Mouse (Mus musculus): ENCODE measurements around the gene Cfap45.

Gene Cfap45

DNA sequence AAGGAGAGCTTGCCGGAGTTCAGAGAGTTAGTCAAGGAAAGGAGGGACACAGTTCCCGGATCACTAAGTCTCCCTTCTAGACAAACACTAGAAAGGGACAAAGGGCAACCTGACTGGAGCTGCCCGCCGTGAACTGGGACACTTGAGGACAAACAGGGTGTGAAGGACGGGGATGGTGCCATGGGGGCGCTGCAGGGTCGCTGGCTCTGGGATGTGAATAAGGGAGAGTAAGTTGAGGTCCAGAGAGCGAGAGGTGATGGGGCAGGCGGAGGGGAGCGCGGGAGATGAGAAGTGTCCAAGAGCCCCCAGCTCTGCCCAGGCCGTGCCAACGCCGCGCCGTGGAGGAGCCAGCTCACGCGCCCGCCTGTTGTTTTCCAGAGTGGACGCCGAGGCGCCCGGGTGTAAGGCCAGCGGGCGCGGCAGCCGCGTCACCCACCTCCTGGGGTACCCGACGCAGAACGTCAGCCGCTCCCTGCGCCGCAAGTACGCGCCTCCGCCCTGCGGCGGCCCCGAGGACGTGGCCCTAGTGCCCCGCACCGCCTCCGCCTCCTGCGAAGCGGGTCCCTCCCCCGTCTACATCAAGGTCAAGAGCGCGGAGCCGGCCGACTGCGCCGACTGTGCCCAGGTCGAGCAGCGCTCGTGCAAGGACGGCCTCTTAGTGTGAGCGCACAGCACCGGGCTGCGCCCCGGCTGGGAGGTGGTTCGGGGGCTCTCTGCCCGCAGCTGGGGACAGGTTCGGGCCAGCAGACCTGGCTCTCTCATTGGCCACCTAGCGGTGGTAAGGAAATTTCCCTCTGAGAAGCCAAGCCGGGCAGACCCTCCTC, 42.3 kb downstream of the Cfap45 start:
- DNase-seq (ENCODE audit: low read depth, low spot score), result peak; percentile 88

DNA sequence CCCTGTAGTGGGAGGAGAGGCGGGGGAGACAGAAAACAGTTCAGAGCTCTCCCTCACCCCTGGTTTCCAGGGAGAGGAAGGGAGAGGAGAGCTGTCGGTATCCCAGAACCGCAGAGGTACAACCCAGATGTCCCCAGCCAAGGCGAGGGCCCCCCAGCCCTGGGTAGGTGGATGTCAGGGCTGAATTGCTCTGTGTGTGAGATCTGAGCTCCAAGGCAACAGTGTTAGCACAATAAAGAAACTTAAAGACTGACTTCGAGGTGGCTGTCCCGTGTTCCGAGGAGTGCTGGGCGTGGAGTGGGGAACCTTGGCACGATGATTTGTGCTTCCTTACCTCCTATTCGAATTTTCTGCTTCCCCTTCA, 42.8 kb downstream of the Cfap45 start:
- DNase-seq (ENCODE audit: low read depth, low spot score), result no peak

DNA sequence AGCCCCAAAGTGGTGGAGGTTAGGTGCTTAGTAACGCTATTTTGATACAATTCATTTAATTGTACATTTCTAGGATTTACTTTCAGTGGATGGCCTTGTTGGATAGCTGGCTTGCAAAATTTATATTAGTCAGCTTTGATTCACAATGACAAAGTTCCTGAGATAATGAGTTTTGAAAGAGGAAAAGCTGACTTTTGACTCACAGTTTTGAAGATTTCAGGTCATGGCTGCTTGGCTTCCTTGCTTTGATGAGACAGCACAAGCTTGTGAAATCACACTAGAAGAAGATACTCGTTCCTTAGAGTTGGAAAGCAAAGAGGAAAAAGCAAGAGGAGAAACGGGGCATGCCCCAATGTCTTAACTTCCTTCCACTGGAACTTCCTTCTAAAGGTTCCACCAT, 45.5 kb downstream of the Cfap45 start:
- DNase-seq (ENCODE audit: low read depth, low spot score), result no peak

DNA sequence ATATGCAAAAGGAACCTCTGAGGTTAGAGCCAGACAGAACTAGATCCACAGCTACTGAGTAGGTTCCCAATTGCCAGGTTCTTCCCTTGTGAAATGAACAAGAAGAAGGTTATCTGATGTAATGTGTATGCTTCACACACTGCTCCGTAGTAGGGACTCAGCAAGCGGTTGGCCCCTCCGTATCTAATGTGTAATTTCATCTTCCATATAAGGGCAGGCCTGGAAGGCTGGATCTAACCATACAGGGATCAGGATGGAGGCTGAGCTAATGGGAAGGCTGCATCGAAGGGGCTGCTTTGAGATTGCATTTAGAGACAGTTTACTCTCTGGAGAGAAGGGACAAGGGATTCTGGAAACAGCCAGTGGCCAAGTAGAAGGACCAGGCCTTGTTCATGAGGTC, 47.2 kb downstream of the Cfap45 start:
- no peak for DNase-seq (ENCODE audit: low read depth, low spot score)

DNA sequence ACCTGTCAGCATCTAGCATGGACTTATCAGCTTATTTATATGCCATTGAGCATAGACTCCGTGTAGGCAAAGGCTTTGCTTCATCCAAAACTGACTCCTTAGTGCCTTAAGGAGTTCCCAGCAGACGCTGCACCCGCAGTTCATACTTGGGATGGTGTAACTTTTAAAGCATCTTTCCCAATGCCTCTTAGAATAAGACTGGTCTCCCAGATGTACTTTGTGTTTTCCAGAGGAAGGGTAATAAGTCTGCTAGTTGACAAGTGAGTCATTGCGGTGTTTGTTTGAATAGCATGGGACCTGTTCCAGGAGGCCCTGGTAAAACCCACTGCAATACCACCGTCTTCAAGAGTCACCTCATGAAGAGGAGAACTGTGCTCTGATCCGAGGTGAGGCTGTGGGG, 59.5 kb downstream of the Cfap45 start:
- no peak for DNase-seq (ENCODE audit: low read depth, low spot score)

DNA sequence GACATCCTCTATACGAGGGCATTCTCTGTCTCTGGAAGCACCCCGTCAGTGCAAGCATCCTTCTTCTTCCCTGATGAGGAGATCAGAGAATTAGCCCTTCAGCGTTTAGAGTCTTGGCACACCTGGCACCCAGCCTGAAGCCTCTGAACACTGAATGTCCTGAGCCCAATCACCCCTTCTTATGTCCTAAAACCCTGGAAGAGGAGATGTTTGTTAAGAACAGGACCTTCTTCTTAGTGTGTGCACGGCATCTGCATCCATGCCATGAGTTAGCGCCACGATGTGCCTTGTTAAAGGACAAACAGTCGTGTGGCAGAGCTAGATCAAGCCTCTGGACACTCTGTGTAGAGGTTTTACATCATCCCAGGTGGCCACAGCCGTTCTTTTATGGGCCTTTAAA, 61.8 kb downstream of the Cfap45 start:
- DNase-seq (ENCODE audit: low read depth, low spot score), result no peak

DNA sequence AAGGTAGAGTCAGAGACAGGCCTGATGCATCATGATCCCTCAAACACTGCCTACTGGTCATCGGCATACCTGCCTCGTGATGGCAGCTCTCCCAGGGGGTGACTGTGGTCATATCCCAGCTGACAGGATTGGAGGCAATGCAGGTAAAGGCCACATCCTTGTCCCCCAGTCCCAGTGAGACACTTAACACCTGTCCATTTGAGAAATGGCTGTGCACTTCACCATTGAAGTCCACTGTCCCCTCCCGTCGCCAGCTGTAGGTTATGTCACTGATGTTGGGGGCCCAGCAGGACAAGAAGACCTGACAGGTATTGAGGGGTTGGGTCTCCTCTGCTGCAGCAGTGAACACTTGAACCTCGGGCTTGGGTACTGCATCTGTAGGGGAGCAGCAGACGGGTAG, 63.7 kb downstream of the Cfap45 start:
- no peak for DNase-seq (ENCODE audit: low read depth, low spot score)

DNA sequence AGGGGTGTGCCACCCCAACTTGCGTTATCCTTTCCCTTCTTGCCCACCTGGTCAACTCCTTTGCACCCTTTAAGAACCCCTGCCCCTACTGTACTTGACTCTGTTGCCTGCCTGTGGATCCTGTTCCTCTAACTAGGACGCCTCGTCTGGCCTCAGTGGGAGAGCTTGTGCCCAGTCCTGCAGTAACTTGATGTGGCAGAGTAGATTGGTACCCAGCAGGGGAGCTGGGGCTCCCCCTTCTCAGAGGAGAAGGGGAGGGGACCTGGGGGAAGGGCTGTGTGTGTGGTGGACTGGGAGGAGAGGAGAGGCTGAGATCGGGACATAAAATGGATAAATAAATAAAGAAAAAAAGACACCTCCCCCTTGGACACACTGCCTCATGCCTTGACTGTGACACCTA, 64.4 kb downstream of the Cfap45 start:
- DNase-seq (ENCODE audit: low read depth, low spot score), result no peak

DNA sequence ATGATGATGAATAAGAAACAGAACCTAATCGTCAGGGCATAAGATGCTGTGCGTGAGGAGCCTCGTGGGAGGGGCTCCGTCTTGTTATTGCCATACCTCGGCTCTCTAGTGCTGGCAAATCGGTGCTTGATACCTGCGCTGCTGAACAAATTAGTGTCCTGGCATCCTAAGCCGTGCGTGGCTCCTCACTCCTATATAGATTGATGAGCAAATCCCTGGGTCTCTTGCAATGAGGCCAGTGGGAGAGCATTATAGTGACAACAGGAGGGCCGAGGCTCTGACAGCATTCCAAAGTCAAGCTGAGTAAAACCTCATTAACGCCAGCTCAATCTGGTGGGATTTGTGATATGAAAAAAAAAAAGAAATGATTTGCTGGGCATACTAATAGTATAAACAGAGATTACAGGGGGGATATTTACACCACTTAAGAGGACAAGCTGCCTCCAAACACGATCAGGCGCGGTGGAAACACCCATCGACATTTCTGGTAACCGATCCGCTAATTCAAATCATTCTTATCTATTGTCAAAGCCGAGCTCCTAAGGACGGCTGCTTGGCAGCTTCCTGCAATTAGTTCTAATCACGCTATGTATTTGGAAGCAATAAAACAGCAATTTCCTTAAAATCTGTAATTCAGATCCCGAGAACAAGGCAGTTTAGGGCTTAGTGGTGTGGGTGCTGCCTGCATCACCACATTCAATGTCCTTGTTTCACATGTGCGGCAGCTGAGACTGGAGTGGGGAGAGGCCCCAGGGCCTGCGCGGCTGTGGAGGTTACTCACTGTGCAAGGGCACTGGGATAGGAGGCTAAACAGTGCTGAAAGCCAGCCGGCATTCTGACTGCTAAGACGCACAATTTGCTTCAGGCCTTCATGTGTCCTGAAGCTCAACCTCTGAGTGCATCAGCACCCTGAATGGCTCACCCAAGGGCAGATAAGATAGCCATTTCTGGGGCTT, 65.3 kb downstream of the Cfap45 start:
- DNase-seq (ENCODE audit: low read depth, low spot score), result no peak

DNA sequence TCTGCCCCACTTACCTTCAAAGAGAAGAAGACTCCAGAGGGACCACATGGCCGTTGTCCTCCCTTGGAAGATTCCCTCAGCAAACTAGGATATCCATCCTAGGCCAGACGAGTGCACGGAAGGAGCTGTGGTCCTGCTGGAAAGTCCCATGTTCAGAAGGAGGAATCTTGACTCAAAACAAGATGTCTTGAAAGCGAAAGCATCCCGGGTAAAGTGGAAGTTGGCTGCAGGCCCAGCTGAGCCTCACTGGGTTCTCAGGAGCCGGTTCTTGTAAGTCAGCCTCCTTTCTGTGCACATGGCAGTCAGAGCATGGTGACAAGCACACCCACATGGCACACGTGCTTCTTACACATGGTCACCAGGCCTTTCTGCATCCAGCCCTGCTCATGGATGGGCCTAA, 69.8 kb downstream of the Cfap45 start, which contains the start of gene Slamf8:
Gene Slamf8 (minus strand): TSS at position 184 of the 400 bp plus-strand sequence.
- DNase-seq (ENCODE audit: low read depth, low spot score), result no peak

DNA sequence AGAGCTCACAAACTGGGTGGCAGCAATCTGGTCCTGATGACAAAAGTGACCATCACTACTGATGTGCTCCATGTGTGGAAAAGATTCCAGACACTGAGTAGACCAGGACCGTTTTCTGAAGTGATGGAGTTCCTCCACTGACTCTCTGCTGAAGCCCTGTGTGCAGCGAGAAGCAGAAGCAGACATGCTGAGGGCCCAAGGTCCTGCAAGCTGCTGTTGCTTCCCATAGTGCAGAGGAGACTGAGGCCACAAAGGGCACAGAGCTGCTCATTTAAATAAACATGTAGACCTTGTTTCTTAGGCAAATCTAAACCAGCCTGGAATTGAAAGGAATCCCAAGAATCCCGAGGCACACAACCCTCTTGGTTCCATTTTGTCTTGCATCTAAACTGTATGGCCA, 72.7 kb downstream of the Cfap45 start:
- no peak for DNase-seq (ENCODE audit: low read depth, low spot score)

DNA sequence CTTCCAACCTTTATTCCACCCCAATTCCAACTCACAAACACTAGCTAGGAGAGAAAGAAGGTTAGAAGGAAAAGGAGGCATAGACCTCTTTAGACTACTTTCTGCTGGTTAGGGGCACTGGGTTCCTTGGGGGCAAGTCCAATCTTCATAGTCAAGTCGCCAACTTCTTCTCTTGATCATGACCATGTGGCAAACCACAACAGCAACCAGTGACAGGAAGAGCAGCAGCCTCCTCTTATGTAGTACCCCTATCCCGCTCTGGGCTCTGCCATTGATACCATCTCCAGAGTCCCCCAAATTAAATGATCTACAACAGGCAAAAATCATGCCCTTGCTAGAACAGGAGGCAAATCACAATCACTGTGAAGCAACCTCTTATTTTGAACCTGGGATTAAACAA, 73.4 kb downstream of the Cfap45 start:
- no peak for DNase-seq (ENCODE audit: low read depth, low spot score)

DNA sequence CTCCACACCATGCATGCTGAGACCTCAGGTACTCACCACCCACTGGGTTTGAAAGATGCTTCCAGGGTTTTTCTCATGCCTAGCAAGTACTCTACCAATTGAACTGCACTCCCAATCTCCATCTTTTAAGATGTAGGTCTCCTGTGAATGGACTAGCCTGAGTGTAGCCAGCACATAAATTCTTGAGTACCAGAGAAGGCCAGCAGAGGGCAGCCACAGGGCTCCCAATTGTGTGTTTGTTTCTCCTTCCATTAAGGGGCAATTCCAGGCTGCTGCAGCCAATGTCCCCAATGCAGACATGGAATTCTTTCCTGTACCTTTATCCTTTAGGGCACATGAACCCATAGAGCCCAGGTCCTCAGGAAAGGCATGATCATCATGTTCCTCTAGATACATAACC, 73.9 kb downstream of the Cfap45 start:
- peak; percentile 63 for DNase-seq (ENCODE audit: low read depth, low spot score)

All from ZHBTc4 (cell line).